8 mouse cellular contexts compared by ENCODE assay signal in the genomic region with DNA sequence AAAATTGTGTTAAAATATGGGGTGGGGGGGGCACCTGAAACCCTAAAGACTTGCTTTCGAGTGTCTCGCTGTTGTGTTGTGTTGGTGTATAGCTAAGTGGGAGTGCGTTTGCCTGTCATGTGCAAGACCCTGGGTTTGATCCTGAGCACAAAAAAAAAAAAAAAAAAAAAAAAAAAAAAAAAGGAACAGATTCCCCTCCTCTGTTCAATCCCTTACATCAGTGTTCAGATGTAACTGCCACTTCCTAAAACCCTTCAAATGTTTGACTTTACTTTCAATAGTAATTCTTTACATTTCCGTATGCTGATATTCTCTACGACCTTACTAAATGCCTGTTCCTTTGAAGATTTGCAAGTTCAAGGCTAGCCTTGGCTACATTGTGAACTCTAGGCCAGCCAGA. TPM values are rescaled to one million over a fixed set of nuclear protein-coding genes. Genes with fewer than 3 reads are reported as not detected.
DNase-seq lines count a peak whose midpoint lies in the region; ATAC-seq and TF ChIP-seq lines count a peak whose summit lies in the region.

No protein-coding gene starts in this region.

- peaks cover 3% of the 10 kb centered on the region; the same call in 1 of the 2 replicates for H3K36me3 ChIP-seq in embryonic facial prominence, embryonic 12.5 days
- no peaks in the 10 kb centered on the region for H3K36me3 ChIP-seq in myocyte (ENCODE audit: control insufficient read depth, insufficient read depth)

- H3K9ac ChIP-seq in embryonic facial prominence, embryonic 12.5 days, result peak overlapping the region; percentile 79

- no peak for DNase-seq in layer of hippocampus, adult 2 months (ENCODE audit: low spot score in 2 of 2)
- no peak for DNase-seq in layer of hippocampus, adult 8-10 months (ENCODE audit: low spot score in 2 of 2)
- DNase-seq in induced T-regulatory cell, adult 2 months (ENCODE audit: low read depth), result peak; percentile 24
- DNase-seq in cerebellum, adult 9-11 months, result no peak
- DNase-seq in spleen, postnatal 4 days (ENCODE audit: low spot score in 2 of 2), result no peak
- no peak for DNase-seq in gastrocnemius, postnatal 36 days

- ATAC-seq in embryonic facial prominence, embryonic 12.5 days (ENCODE audit: insufficient number of reproducible peaks, insufficient read depth, low FRiP score, low TSS enrichment), result no peak

- H3K4me2 ChIP-seq in embryonic facial prominence, embryonic 12.5 days (replicated peaks), result peak overlapping the region; percentile 74
- H3K4me2 ChIP-seq in myocyte (ENCODE audit: low read depth), result peak overlapping the region; percentile 79

- no peaks in the 10 kb centered on the region for H3K27me3 ChIP-seq in embryonic facial prominence, embryonic 12.5 days
- H3K27me3 ChIP-seq in myocyte (ENCODE audit: control insufficient read depth, insufficient read depth, insufficient read length), result no peaks in the 10 kb centered on the region

- H3K4me3 ChIP-seq in layer of hippocampus, adult 2 months, result peak overlapping the region; percentile 93
- H3K4me3 ChIP-seq in embryonic facial prominence, embryonic 12.5 days, result peak overlapping the region; percentile 93
- peak overlapping the region; percentile 92 for H3K4me3 ChIP-seq in myocyte

- peaks cover 64% of the 10 kb centered on the region for H3K79me2 ChIP-seq in myocyte (ENCODE audit: control insufficient read depth, insufficient read depth)

- peaks cover 2% of the 10 kb centered on the region; the same call in 1 of the 2 replicates for H3K4me1 ChIP-seq in embryonic facial prominence, embryonic 12.5 days

- no peak for TF ChIP-seq CTCF in layer of hippocampus, adult 2 months (conservative IDR thresholded peaks at IDR 0.05)

- intact Hi-C loops in gastrocnemius, postnatal 36 days (cut with DNase I), result no loop called here

- no peaks in the 10 kb centered on the region for H3K9me3 ChIP-seq in embryonic facial prominence, embryonic 12.5 days

- WGBS in embryonic facial prominence, embryonic 12.5 days, result 72% methylated on average over 5 of the region's 5 CpGs

- no peak for TF ChIP-seq POLR2A in myocyte (IDR thresholded peaks at IDR 0.05; ENCODE audit: insufficient read length, low read depth)

- no peak overlapping the region for H3ac ChIP-seq in myocyte (ENCODE audit: control insufficient read depth, insufficient read length)

- peak overlapping the region; percentile 91 for H3K27ac ChIP-seq in layer of hippocampus, adult 2 months
- no peak overlapping the region for H3K27ac ChIP-seq in embryonic facial prominence, embryonic 12.5 days

TF ChIP-seq in myocyte, 11 proteins besides CTCF, POLR2A, EP300 and RAD21:
- TF ChIP-seq TCF12 (IDR thresholded peaks at IDR 0.05; ENCODE audit: insufficient read depth, poor library complexity, severe bottlenecking), result no peak
- TF ChIP-seq MYOG (IDR thresholded peaks at IDR 0.05; ENCODE audit: control insufficient read depth in 1 of 3, insufficient read depth in 1 of 3, insufficient read length in 2 of 3, low read depth in 2 of 3), result no peak
- TF ChIP-seq E2F4 (IDR thresholded peaks at IDR 0.05; ENCODE audit: insufficient read depth), result no peak
- TF ChIP-seq REST (IDR thresholded peaks at IDR 0.05; ENCODE audit: insufficient read depth, insufficient read length), result no peak
- no peak for TF ChIP-seq SRF (IDR thresholded peaks at IDR 0.05; ENCODE audit: control insufficient read depth, insufficient read length, low read depth)
- no peak for TF ChIP-seq CEBPB (IDR thresholded peaks at IDR 0.05; ENCODE audit: insufficient read depth, poor library complexity, severe bottlenecking)
- no peak for TF ChIP-seq MAX (IDR thresholded peaks at IDR 0.05; ENCODE audit: low read depth)
- no peak for TF ChIP-seq MYOD1 (IDR thresholded peaks at IDR 0.05; ENCODE audit: control insufficient read depth in 1 of 3, insufficient read length in 2 of 3, low read depth in 2 of 3)
- TF ChIP-seq USF1 (IDR thresholded peaks at IDR 0.05; ENCODE audit: low read depth), result no peak
- TF ChIP-seq TCF3 (IDR thresholded peaks at IDR 0.05; ENCODE audit: insufficient read length, low read depth), result no peak
- TF ChIP-seq POLR2AphosphoS2 (IDR thresholded peaks at IDR 0.05; ENCODE audit: insufficient read length, low read depth), result no peak
TF ChIP-seq in myocyte: peak in this region for 0.

RNA-seq across cellular contexts. Expression of a gene that starts 0.8 kb away (rescaled TPM):
- total RNA-seq in layer of hippocampus, adult 2 months (2021), result 10 to 100 TPM; 26.8 to 34.9 TPM
- 10 to 100 TPM; 24.5 to 37.4 (median 29.0) TPM for total RNA-seq in layer of hippocampus, adult 8-10 months (2022)
- 52.7 and 56.7 TPM in 2 replicates for polyA plus RNA-seq in embryonic facial prominence, embryonic 12.5 days (2016; fragmentation: Nextera tagmentation; extraction: Ambion mirVana)
- polyA plus RNA-seq in myocyte (2012; fragmentation: generic; extraction: Trizol), result 6.4 TPM
- 1 to 10 TPM; 6.0 to 7.3 TPM for total RNA-seq in gastrocnemius, postnatal 36 days (2021)

RNA-seq across cellular contexts. Expression of a gene that starts 0.9 kb away (rescaled TPM):
- total RNA-seq in layer of hippocampus, adult 2 months (2021), result 10 to 100 TPM; 41.1 to 42.4 TPM
- 10 to 100 TPM; 32.9 to 47.7 (median 37.5) TPM for total RNA-seq in layer of hippocampus, adult 8-10 months (2022)
- 70.1 and 74.4 TPM in 2 replicates for polyA plus RNA-seq in embryonic facial prominence, embryonic 12.5 days (2016; fragmentation: Nextera tagmentation; extraction: Ambion mirVana)
- polyA plus RNA-seq in myocyte (2012; fragmentation: generic; extraction: Trizol), result 28.7 TPM
- total RNA-seq in gastrocnemius, postnatal 36 days (2021), result 10 to 100 TPM; 45.6 to 48.0 TPM
